Mouse (Mus musculus) c-Kit-positive CD71-negative TER-119-negative erythroid progenitor cells, embryonic 14.5 days (primary cell): ENCODE measurements around the gene Bach2.
A peak's percentile ranks its signal among the peaks of the same experiment; 100 is the strongest.

Experiments
- DNase-seq: peaks from one replicate; pipeline ENCODE4 v3.0.0-alpha.2; 2013; ENCODE audit warnings: low read depth

Bach2 gene

GRCm38 (mm10) chr4:32358602-32359464 is 120.2 kb downstream of the Bach2 start:
- DNase-seq, result no peak

DNA sequence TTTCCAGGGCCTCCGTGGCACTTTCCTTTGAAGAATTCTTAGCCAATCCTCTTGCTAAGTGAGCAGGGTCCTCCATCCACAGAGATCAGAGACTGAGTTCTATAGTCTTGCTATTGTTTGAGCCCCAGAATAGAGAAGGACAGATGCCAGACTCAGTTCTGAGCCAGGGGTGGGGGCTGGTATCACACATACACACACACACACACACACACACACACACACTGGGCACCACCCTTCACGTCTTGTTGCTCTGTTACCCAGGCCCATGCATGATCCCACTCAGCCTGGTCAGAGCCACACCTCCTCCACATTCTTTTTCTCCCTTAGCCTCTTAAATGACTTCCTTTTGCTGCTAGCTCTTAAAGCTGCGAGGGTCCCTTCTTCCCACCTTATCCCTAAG is 121.0 kb downstream of the Bach2 start:
- DNase-seq, result no peak

- DNase-seq, result no peak
Measured at GRCm38 (mm10) chr4:32360496-32360895, 121.9 kb downstream of the Bach2 start.

DNA sequence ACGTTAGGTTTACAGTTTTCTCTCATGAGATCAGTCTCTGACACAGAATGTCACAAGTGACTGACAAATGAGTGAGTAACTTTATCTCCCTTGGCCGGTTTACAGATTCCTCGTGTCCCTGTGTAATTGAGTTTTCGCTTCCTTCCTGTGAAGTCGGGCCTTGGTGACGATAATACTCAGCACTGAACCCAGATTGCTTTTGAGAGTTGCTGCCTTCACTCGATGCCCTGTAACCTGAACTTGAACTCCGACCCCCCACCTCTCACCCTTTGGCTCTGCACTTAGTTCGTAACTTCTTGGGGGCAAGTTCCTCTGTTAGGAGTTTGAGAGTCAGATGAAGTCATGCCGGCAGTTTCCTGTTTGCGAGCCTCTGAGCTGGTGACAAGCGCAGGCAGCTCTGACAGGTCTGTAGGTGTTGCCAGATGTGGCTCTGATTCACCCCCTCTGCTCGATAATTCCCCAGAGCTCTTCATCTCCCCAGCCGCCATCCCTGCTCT is 124.9 kb downstream of the Bach2 start:
- no peak for DNase-seq

GRCm38 (mm10) chr4:32365144-32365907 is 126.7 kb downstream of the Bach2 start:
- DNase-seq, result no peak

DNA sequence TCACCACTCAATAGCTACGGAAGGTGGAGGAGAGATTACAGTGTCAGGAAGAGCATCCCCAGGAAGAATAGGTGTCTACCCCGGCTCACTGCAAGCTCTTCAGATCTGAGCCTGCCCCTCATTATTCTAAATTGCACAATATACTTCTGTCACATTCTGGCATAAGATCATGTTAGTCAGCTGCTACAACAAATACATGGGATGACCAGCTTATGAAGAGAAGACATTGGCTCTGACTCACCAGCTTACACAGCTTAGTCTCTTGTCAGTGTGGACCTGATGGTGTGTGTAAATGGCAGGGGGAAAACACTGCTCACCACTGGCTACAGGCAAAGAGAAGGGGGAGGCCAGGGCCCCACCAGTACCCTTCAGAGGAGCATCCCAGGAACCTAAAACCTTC is 127.6 kb downstream of the Bach2 start:
- no peak for DNase-seq

- DNase-seq, result no peak
Measured at GRCm38 (mm10) chr4:32368345-32368744, 129.7 kb downstream of the Bach2 start.

DNA sequence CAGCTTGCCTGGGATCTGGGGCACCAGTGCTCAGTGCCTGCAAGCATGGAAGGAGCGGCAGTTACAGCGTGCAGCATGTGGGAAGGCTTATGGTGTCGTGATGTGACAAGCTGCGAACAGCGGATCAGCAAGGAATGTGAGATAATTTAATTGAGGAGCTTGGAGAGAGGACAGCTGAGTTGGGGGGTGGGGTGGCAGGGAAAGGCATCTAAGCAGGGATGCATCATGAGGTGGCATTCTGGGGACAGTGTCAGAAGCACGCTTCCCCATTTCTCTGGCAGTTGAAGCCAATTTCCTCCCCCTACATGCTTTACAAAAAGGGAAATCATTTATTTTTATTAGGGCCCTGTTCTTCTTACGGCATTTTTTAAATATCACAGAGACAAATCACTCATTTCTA is 134.5 kb downstream of the Bach2 start:
- DNase-seq, result no peak

- DNase-seq, result no peak
Measured at GRCm38 (mm10) chr4:32373527-32373926, 134.9 kb downstream of the Bach2 start.

DNA sequence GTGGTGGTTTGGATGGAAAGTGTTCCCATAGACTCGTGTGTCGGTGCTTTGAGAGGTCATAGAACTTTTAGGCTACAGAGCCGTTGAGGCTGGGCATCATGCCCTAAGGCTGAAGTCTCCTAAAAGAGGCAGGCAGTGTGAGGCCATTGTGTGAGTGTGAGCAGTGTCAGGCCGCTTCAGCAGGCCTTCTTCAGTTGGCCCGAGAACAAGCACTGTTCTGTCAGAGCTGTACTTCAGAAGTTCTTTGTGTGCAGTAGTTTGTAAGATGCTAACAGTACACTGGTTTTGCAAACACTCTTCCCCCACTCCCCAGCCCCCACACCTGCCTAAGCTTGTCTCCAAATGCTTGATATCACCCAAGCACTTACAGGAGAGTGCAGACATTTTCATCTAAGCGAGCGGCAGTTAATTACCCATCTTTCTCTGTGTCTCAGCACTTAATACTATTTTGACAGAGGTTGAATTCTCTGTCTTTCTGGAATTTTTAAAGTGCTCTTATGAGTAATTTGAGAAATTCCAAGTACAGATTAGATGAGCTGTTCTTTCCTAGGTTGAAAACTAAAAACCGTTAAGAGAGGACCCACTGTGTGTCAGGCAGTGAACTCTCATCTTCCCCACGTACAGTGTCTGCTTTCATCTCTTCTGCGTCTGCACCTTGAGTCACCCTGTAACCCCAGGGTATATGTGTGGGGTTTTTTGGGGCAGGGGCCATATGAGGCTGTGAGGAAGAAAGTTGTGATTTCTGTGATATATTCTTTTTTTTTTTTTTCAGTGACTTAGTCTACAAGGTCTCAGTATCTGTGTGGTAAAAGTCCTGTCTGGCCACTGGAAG is 136.4 kb downstream of the Bach2 start:
- DNase-seq, result no peak

- DNase-seq, result no peak
Measured at GRCm38 (mm10) chr4:32375721-32376526, 137.3 kb downstream of the Bach2 start.

- DNase-seq, result no peak
Measured at GRCm38 (mm10) chr4:32376527-32376948, 137.9 kb downstream of the Bach2 start.

GRCm38 (mm10) chr4:32379140-32379539 is 140.5 kb downstream of the Bach2 start:
- DNase-seq, result no peak

GRCm38 (mm10) chr4:32381666-32382381 is 143.2 kb downstream of the Bach2 start:
- DNase-seq, result no peak

- DNase-seq, result no peak
Measured at GRCm38 (mm10) chr4:32385121-32385520, 146.5 kb downstream of the Bach2 start.

DNA sequence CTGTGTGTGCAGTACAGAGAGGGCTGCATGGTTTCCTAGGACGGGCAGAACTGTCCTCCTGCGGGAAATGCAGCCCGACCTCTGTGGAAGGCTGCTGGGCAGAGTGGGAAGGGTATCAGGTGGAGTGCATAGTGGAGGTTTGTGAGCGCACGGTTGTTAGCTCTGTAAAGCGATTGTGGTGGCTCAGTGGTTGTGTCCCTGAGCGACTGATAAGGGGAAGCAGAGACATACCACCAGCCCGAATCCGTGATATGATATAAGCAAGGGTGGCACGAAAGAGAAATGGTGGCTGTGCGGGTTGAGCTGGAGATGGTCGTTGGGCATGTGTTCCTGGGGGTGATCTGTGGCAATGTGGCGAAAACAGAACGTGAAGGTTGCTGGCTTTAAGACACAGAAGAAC is 147.0 kb downstream of the Bach2 start:
- no peak for DNase-seq

- no peak for DNase-seq
Measured at GRCm38 (mm10) chr4:32386346-32386745, 147.7 kb downstream of the Bach2 start.

- no peak for DNase-seq
Measured at GRCm38 (mm10) chr4:32386931-32387330, 148.3 kb downstream of the Bach2 start.

DNA sequence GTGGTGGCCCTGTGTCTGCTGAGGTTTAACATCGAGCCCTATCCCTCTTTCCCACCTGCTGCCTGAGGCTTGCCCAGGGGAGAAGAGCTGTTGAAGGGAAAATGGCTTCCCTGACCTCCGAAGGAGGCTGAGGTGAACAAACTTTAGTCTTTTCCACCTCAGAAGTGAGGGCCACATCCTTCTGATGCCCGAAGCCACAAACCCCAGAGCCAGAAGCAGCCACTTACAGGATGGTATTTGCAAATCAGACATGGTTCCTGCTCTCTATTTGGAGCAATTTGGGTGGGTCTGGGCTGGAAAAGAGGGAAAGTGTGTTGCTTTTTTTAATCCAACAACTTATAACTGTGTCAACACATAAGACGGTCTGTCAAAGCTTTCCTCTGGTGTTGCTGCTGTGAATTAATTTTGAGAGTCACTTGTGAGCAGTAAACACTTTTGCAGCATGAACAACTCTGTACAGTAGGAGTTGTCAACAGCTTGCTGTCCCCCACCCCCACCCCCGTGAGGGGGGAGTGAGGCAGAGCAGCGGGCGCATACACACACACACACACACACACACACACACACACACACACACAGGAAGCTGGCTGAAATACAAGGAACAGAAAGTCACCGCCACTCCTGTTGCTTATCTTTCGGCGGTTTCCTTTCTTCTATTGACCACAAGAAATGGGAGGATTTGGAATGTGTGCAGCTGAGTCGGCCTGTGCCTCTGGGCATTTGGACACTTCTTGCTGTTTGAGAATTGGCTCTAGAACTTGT is 149.1 kb downstream of the Bach2 start:
- DNase-seq, result peak; percentile 30

- no peak for DNase-seq
Measured at GRCm38 (mm10) chr4:32388564-32388963, 150.0 kb downstream of the Bach2 start.
